Mouse (Mus musculus) liver, postnatal 0 days (tissue): ENCODE data around the gene Ikzf2.
A peak's percentile ranks its signal among the peaks of the same experiment; 100 is the strongest.

ENCODE experiments used
- CTCF ChIP-seq: sonication (generic); IDR thresholded peaks from 2 replicates; pipeline ENCODE4 v1.5.1; 2016; ENCODE audit warnings: antibody characterized with exemption, low read depth
- EP300 ChIP-seq: IDR thresholded peaks from 2 replicates; pipeline ENCODE4 v1.6.1; 2016; ENCODE audit warnings: antibody characterized with exemption, low read depth, mild to moderate bottlenecking

DNA sequence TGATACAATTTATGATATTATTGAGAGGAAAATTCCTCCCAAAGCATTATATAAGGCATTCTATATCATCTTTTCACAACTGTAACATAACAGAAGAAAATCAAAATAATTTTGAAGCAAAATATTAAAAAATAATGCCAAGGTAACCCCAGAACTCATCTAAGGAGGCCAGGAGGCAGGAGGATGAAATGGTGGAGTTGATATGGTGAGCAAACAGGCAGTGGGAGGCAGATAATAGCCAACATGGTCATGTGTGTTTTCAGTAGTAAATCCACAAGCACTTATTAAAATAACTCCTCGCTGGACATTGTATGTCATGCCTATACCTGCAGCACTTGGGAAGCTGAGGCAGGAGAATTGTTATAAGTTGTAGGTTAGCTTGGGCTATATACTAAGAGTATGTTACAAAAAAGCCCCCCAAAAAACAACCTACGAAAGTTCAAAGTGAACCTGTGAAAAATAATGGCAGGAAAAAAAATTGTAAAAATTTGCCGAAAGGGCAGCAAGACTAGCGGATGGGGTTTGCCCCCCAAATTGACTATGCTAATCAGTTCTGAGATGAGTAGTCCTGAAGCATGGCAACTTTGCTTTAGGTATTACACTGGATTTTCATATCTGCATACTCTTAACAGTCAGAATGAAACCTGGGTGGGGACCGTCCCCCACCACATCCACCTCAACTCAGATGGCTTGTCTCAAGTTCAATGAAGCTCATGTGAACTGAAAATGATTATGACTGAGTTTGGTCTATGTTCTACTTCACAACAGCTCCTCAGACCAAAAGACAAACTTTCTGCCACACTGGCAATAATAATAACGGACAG, 143.1 kb downstream of the Ikzf2 start:
- no peak for TF ChIP-seq CTCF
- TF ChIP-seq EP300: peak; percentile 77
